Mouse (Mus musculus) naive thymus-derived CD4-positive, alpha-beta T cell, adult 2 months (primary cell): ENCODE measurements at regions not wholly inside any gene's neighbourhood (a gene's known extent, or its start where the extent isn't known, plus 50 kb on each side); places are given as distances from the start of the nearest gene placed in this dataset.
"Not testable (repeated sequence)": the region's sequence is repeated elsewhere in the genome, so short reads cannot be mapped to it uniquely, and the experiment has no call there.

Source experiments
- DNase-seq: peaks from one replicate; pipeline ENCODE4 v3.0.0-alpha.2; 2011; ENCODE audit warnings: low read depth

- no peak for DNase-seq
These were observed 54.0 kb upstream of the Cnep1r1 start for GRCm38 (mm10) chr8:88064414-88065110.

GRCm38 (mm10) chr8:88059107-88059506 is 59.5 kb upstream of the Cnep1r1 start:
- not testable (repeated sequence) for DNase-seq

- no peak for DNase-seq
These were observed 60.8 kb upstream of the Cnep1r1 start for GRCm38 (mm10) chr8:88057686-88058234.

GRCm38 (mm10) chr8:88050651-88051050 is 67.9 kb upstream of the Cnep1r1 start:
- no peak for DNase-seq

GRCm38 (mm10) chr8:88049091-88049490 is 69.5 kb upstream of the Cnep1r1 start:
- DNase-seq: no peak

- no peak for DNase-seq
These were observed 72.6 kb upstream of the Cnep1r1 start for GRCm38 (mm10) chr8:88045995-88046394.

- DNase-seq: no peak
These were observed 79.3 kb upstream of the Cnep1r1 start for GRCm38 (mm10) chr8:88039286-88039685.

GRCm38 (mm10) chr8:88037994-88038393 is 78.6 kb upstream of the Zfp423 start:
- no peak for DNase-seq

GRCm38 (mm10) chr8:88033054-88033453 is 73.7 kb upstream of the Zfp423 start:
- DNase-seq: peak; percentile 6

- no peak for DNase-seq
These were observed 65.1 kb upstream of the Zfp423 start for GRCm38 (mm10) chr8:88024496-88024895.

- no peak for DNase-seq
These were observed 64.0 kb upstream of the Zfp423 start for GRCm38 (mm10) chr8:88023423-88023822.

- no peak for DNase-seq
These were observed 63.5 kb upstream of the Zfp423 start for GRCm38 (mm10) chr8:88022776-88023385.

GRCm38 (mm10) chr8:88019243-88020115 is 60.1 kb upstream of the Zfp423 start:
- DNase-seq: no peak

GRCm38 (mm10) chr8:88018494-88018893 is 59.1 kb upstream of the Zfp423 start:
- DNase-seq: no peak

- no peak for DNase-seq
These were observed 52.9 kb upstream of the Zfp423 start for GRCm38 (mm10) chr8:88012177-88012825.

- no peak for DNase-seq
These were observed 51.2 kb upstream of the Zfp423 start for GRCm38 (mm10) chr8:88010566-88010965.

- no peak for DNase-seq
These were observed 50.5 kb upstream of the Zfp423 start for GRCm38 (mm10) chr8:88009878-88010277.
